Mouse (Mus musculus) megakaryocyte, embryonic 14.5 days (primary cell): ENCODE measurements around the gene Lef1.

Source experiments
- FLI1 ChIP-seq: IDR thresholded peaks from 2 replicates; pipeline ENCODE4 v1.6.1; 2012; ENCODE audit warnings: low read length, inconsistent platforms, mixed read lengths
- GATA1 ChIP-seq: IDR thresholded peaks from 3 replicates; pipeline ENCODE4 v1.6.1; 2012; ENCODE audit warnings: mixed read lengths, low read length, inconsistent platforms, borderline replicate concordance

GRCm38 (mm10) chr3:131107301-131108093 lies 2.8 kb upstream of the Lef1 start:
- TF ChIP-seq GATA1 = no peak
- no peak for TF ChIP-seq FLI1
